12 mouse cellular contexts compared by ENCODE assay signal in genomic region chr3:130932723-130933122, GRCm38 (mm10).
"Had no signal": no experiment of that assay in that cellular context is flagged by ENCODE, and none has a peak within 500 bp of the region (broad histone marks: within the 10 kb centered on the region; RNA-seq: fewer than 3 reads in every experiment).

No protein-coding gene starts in this region.

- DNase-seq: kidney, adult 18-20 months; kidney, postnatal 10 days; kidney, postnatal 4 days; left cerebral cortex, postnatal 4 days; lung, embryonic 14.5 days; lung, postnatal 10 days; lung, postnatal 4 days; retina, postnatal 1 day; right cerebral cortex, postnatal 4 days had no signal

- H3K4me3 ChIP-seq: liver, embryonic 12.5 days; midbrain, embryonic 13.5 days; neural tube, embryonic 12.5 days had no signal

- H3K4me2 ChIP-seq: liver, embryonic 12.5 days; lung, embryonic 14.5 days; midbrain, embryonic 13.5 days; neural tube, embryonic 12.5 days had no signal

- H3K9me3 ChIP-seq: liver, embryonic 12.5 days; midbrain, embryonic 13.5 days; neural tube, embryonic 12.5 days had no signal

- H3K27ac ChIP-seq: liver, embryonic 12.5 days; midbrain, embryonic 13.5 days; neural tube, embryonic 12.5 days had no signal

- H3K27me3 ChIP-seq: midbrain, embryonic 13.5 days; neural tube, embryonic 12.5 days had no signal

- H3K4me1 ChIP-seq: liver, embryonic 12.5 days; neural tube, embryonic 12.5 days had no signal

- H3K36me3 ChIP-seq: liver, embryonic 12.5 days; midbrain, embryonic 13.5 days; neural tube, embryonic 12.5 days had no signal

- H3K9ac ChIP-seq: liver, embryonic 12.5 days; lung, embryonic 14.5 days; midbrain, embryonic 13.5 days; neural tube, embryonic 12.5 days had no signal

- ATAC-seq: liver, embryonic 12.5 days; midbrain, embryonic 13.5 days had no signal
